Mouse (Mus musculus) liver, embryonic 12.5 days (tissue): ENCODE measurements around the gene Map4k5. TPM values are rescaled to one million over a fixed set of nuclear protein-coding genes. Genes with fewer than 3 reads are reported as not detected.

ENCODE experiments used
- ATAC-seq: fragments of 200-750 bp; cut with Nextera tagmentation; 2 replicates; pipeline ENCODE4 v1.8.0; 2017; ENCODE audit warnings: moderate number of reproducible peaks, mild to moderate bottlenecking, moderate library complexity
- H3K27ac ChIP-seq: fragments of 300-500 bp; sonication (generic); 2 replicates; pipeline ENCODE4 v1.5.1; 2016; ENCODE audit warnings: mild to moderate bottlenecking
- H3K27me3 ChIP-seq: fragments of 300-500 bp; sonication (generic); replicated peaks from 2 replicates; pipeline ENCODE4 v1.6.1; 2016; ENCODE audit warnings: mild to moderate bottlenecking, moderate library complexity
- H3K36me3 ChIP-seq: fragments of 300-500 bp; sonication (generic); 2 replicates; pipeline ENCODE4 v1.6.1; 2016; ENCODE audit warnings: mild to moderate bottlenecking, moderate library complexity
- H3K4me1 ChIP-seq: fragments of 300-500 bp; sonication (generic); 2 replicates; pipeline ENCODE4 v1.6.1; 2016
- H3K4me2 ChIP-seq: fragments of 300-500 bp; sonication (generic); 2 replicates; pipeline ENCODE4 v1.6.1; 2016; ENCODE audit warnings: mild to moderate bottlenecking, moderate library complexity
- H3K4me3 ChIP-seq: fragments of 300-500 bp; sonication (generic); 2 replicates; pipeline ENCODE4 v1.5.1; 2016; ENCODE audit warnings: mild to moderate bottlenecking, moderate library complexity
- H3K9ac ChIP-seq: fragments of 300-500 bp; sonication (generic); 2 replicates; pipeline ENCODE4 v1.6.1; 2016; ENCODE audit warnings: mild to moderate bottlenecking, moderate library complexity
- H3K9me3 ChIP-seq: fragments of 300-500 bp; sonication (generic); replicated peaks from 2 replicates; pipeline ENCODE4 v1.6.1; 2016; ENCODE audit warnings: mild to moderate bottlenecking, moderate library complexity
- WGBS: fragments of 180-500 bp; shearing (Covaris S2); methylation state at CpG from one replicate; pipeline ENCODE4 v1.1.7; 2016; ENCODE audit not compliant: insufficient replicate concordance; 5-methylcytosine and 5-hydroxymethylcytosine counted together
- microRNA counts: library from miRNA; unstranded; fragments of <30 nt; microRNA quantifications from one replicate; lab custom pipeline; 2017
- microRNA-seq: library from miRNA; unstranded; fragments of <30 nt; microRNA quantifications from one replicate; pipeline ENCODE4, GENCODE M21; 2017
- polyA plus RNA-seq: library from polyadenylated mRNA; unstranded; fragments of >200 nt; fragmentation: Nextera tagmentation; extraction: Ambion mirVana; gene quantifications from 2 replicates; pipeline ENCODE4 v1.2.1, GENCODE M21; 2016

The Map4k5 gene
- polyA plus RNA-seq, 1 experiment from 2014 or later = 31.8 TPM

DNA sequence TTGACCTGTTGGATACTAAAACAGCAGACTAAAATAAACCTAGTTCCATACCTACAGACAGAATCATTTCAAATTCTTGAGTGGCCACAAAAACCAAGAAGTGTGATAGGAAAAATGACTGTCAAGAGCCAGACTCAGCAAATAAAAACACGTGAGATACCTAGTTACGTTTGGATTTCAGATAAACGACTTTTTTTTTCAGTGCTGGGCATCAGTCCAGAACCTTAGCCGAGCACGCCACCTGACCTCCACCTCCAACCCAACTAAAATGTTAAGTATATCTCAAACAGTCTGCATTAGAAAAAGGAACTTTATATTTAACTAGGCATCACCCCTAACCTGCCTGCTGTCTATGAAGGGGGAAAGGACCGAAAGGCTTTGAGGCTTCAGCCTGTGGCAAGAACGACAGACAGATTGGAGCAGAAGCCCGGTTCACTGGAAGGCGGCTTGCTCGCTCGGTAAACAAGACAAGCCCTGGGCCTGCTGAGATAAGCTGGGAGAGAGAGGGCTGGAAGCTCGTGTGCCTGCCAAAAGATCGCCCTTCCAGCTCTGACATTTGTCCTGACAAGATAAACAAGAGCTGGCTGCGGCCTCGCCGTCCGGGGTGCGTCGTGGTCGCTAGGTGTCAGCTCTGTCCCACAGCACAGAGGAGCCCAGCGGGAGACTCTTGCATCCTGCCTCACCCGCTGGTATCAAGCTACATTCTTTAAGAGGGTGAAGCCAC lies 135.4 kb downstream of the Map4k5 start:
- Histone ChIP-seq H3K4me2 (peak overlapping the region; percentile 68), H3K4me1 (peaks cover 66% of the 10 kb centered on the region), H3K36me3 (no peaks in the 10 kb centered on the region), H3K27me3 (no peaks in the 10 kb centered on the region), H3K4me3 (peak overlapping the region; percentile 34), H3K27ac (peak overlapping the region; percentile 98), H3K9ac (peak overlapping the region; percentile 69), H3K9me3 (no peaks in the 10 kb centered on the region)
- WGBS = 6% methylated on average over 22 of the region's 22 CpGs
- peak; percentile 94 for ATAC-seq

DNA sequence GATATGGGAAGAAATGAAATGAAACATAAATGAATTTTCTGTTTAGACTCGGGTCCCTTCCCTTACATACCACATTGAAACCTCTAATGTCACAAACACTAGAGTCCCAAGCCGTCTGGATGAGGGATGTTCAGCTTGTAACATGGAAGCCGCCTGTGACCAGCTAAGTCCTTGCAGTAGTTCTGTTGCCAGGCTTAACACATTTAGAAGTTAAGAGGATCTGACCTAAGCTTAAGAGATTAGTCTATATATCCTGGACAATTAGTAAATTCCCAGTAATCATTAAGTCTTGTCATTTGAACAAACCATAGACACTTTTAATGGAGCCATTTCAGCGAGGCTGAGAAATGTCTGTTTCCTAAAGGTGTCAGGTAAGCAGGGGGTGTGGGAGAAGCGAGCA lies 137.0 kb downstream of the Map4k5 start:
- peak overlapping the region; percentile 98 for H3K27ac ChIP-seq

DNA sequence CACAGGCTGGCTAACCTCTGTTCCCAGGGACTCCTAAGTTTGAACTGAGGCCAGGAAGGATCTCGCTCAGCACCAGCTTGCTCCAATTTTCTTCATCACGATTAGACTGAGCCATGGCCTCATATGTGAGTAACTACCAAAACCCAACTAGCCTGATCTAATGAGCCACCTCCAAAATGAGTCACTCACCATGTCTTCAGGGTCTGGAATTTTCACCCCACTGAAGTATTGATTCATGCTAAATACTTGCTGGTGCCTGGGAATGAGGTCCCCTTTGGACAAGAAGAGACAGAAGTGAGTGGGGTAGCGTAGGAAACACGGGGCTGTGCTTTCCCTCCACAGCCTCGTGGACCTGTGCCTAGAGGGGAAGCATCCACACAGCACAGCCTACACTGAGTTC lies 139.1 kb downstream of the Map4k5 start:
- Histone ChIP-seq H3K4me3 (no peak overlapping the region), H3K4me1 (peaks cover 50% of the 10 kb centered on the region), H3K27me3 (no peaks in the 10 kb centered on the region), H3K9me3 (no peaks in the 10 kb centered on the region), H3K36me3 (no peaks in the 10 kb centered on the region), H3K9ac (no peak overlapping the region), H3K27ac (peak overlapping the region; percentile 98; the same call in 1 of the 2 replicates), H3K4me2 (no peak overlapping the region)
- ATAC-seq = no peak
- 75% methylated on average over 5 of the region's 5 CpGs for WGBS

More for the DNA sequence above, 137.0 kb downstream of the Map4k5 start:
- H3K4me2 ChIP-seq = 0 out of 2 replicates have a peak overlapping the region, but pooled peaks have one; percentile 68
- H3K27me3 ChIP-seq = no peaks in the 10 kb centered on the region
- H3K4me1 ChIP-seq = peaks cover 70% of the 10 kb centered on the region
- H3K9me3 ChIP-seq = no peaks in the 10 kb centered on the region
- ATAC-seq = no peak
- no peaks in the 10 kb centered on the region for H3K36me3 ChIP-seq
- H3K4me3 ChIP-seq = no peak overlapping the region
- peak overlapping the region; percentile 64; the same call in 1 of the 2 replicates for H3K9ac ChIP-seq
- WGBS = 70% methylated on average over 5 of the region's 5 CpGs

MicroRNAs encoded within 50 kb of the gene (microRNA counts, 519-probe panel; counts per million panel counts)
- 582 counts per million, percentile 70 among the panel's probes with 10 or more counts for microRNA mmu-miR-681 (lab: Ali Mortazavi, UCI)

Small RNA genes within 50 kb of the gene (microRNA-seq; reads per million reads assigned to microRNA genes)
- gene Mir681 = not detected

Other genes starting within 250 kb of the Map4k5 start
- gene Sos2, start 211.3 kb downstream of the Map4k5 start, polyA plus RNA-seq = 4.9 and 5.2 TPM in 2 replicates
- gene L2hgdh, start 168.3 kb downstream of the Map4k5 start, polyA plus RNA-seq = 19.8 and 20.6 TPM in 2 replicates
- 20.7 and 23.8 TPM in 2 replicates for gene Atp5s, start 168.2 kb downstream of the Map4k5 start, polyA plus RNA-seq
- gene Cdkl1, start 101.9 kb downstream of the Map4k5 start, polyA plus RNA-seq = 0.67 and 0.74 TPM in 2 replicates
- gene Atl1, start 586 bp downstream of the Map4k5 start, polyA plus RNA-seq = 1.7 and 2.2 TPM in 2 replicates
- gene Sav1, start 93.8 kb upstream of the Map4k5 start, polyA plus RNA-seq = 7.7 and 8.2 TPM in 2 replicates
- 4.0 and 4.4 TPM in 2 replicates for gene Nin, start 220.5 kb upstream of the Map4k5 start, polyA plus RNA-seq